Mouse (Mus musculus) spleen, postnatal 36 days (tissue): ENCODE measurements around the gene Fbxl20.
A peak's percentile ranks its signal among the peaks of the same experiment; 100 is the strongest.
"Not testable (repeated sequence)": the region's sequence is repeated elsewhere in the genome, so short reads cannot be mapped to it uniquely, and the experiment has no call there.

Experiments
- DNase-seq, 2 experiments: peaks; one replicate each; pipeline ENCODE4 v3.0.0; 2022; ENCODE audit warnings: low spot score in 2 of 2, mixed read lengths in 1 of 2

Gene Fbxl20

GRCm38 (mm10) chr11:98149786-98150624 lies at the start of gene Fbxl20:
Gene Fbxl20 (minus strand): TSS chr11:98150403.
- DNase-seq: peak; percentile 89 to 91

- DNase-seq: peak; percentile 93 to 95
These were observed 43.0 kb upstream of the Fbxl20 start, which contains the start of gene Med1 for GRCm38 (mm10) chr11:98192901-98193805. Gene Med1 (minus strand): TSS chr11:98193293.

- no peak for DNase-seq
These were observed 40.6 kb upstream of the Fbxl20 start for GRCm38 (mm10) chr11:98190820-98191219.

DNA sequence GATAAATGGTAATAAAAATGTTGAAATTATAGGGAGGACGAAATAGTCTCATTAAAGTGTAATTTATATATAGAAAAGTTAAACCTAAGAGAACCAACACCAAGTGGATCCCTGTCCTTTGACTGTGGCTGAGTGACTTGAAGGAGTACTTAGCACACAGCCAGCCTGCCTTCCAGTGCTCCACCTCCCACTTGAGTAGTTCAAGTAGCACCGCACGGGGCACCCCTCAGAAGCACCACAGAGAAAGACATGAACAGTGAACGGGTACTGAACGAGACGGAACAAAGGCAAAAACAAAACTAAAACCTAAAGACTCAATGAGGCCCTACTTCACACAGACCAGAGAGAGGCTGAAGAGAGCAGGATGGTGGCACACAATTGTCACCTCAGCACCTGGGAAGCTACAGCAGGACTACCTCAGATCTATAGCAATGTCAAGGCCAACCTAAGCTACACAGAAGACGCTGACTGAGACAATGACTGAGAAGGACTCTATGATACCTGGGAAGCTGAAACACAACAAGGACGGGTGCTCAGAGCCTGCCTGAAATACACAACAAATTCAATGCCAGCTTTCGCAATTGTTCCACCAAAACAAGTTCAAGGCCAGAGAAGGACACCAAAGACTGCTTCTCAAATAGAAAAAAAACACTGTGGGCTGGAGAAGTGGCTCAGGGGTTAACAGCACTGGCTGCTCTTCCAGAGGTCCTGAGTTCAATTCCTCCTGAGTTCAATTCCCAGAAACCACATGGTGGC lies 37.6 kb upstream of the Fbxl20 start:
- DNase-seq: no peak

DNA sequence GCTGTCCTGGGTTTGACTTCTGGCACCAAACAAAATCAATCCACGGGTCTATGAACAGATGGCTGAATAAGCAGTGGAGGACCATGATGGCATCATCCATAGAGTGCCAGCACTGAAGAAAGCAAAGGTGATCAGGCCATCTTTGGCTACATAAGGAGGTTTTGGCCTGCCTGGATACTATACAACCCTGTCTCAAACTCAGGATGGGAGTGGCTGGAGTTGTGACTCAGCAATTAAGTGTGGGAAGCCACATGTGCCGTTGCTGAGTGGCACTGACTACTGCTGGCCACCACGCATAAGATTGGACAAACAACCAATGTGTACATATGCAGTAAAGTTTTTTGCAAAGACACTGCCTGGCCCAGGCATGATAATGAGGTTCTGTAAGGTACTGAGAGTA lies 31.9 kb upstream of the Fbxl20 start:
- DNase-seq: not testable (repeated sequence)

GRCm38 (mm10) chr11:98168400-98168799 lies 18.2 kb upstream of the Fbxl20 start:
- DNase-seq: no peak

DNA sequence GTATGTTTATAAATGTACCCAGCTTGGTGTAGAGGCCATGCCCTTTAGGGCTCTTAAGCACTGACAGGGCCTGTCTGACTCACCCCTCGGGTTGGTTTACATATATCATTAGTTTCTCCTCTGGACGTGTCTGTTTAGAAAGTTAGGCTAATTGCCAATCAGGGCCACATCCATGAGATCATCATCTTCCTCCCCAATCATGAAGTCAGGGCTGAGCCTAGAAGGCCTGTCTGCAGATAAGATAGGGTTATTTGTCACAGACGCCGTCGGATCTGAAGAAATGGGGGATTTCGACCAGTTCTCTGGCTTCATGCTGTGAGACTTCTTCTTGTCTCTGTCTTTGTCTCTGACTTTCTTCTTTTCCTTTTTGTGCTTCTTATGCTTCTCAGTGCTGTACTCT lies 4.9 kb upstream of the Fbxl20 start:
- DNase-seq: no peak

- DNase-seq: no peak
These were observed 488 bp upstream of the Fbxl20 start for GRCm38 (mm10) chr11:98150625-98151156.

DNA sequence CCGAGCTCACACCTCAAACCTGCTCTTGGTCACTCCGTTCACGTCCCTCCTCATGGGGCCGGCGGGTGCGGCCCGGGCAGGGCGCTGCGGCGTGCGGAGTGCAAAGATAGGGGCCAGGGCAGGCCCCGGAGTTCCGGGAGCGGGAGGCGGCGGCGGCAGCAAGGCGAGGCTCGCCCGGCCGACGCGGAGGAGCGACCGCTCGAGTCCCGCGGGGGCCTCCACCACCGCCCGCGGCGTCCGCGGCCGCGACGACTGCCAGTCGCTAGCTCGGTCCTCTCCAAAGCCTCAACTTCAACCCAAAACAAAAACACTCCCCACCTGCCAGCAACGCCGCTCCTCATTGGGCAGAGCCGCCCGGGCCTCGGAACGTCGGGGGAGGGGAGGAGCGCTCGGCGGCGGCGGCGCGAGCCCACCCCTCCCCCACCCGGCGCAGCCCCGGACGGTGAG lies 876 bp downstream of the Fbxl20 start:
- DNase-seq: peak; percentile 89 to 91

GRCm38 (mm10) chr11:98148551-98149301 lies 1.5 kb downstream of the Fbxl20 start:
- peak in 1 of 2 experiments; percentile 30 for DNase-seq

GRCm38 (mm10) chr11:98145856-98146255 lies 4.3 kb downstream of the Fbxl20 start:
- DNase-seq: no peak

DNA sequence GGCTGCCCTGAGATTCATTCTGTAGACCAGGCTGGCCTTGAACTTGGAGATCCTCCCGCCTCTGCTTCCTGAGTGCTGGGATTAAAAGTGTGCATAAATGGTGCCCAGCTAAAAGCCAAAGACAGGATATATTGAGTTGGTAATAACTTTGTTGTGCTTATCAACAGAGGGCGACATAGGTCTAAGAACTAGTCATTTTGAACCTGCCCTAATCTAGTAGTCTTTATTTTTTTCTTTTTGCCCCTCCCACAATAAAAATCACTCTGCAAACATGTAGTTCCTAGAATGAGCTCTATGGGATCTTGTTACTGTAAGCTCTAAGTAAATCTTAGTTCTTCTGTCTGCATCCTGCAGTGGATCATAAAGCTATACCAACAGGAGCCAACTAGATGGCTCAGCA lies 7.7 kb downstream of the Fbxl20 start:
- no peak for DNase-seq

GRCm38 (mm10) chr11:98138894-98139293 lies 11.3 kb downstream of the Fbxl20 start:
- no peak for DNase-seq

GRCm38 (mm10) chr11:98137836-98138235 lies 12.4 kb downstream of the Fbxl20 start:
- DNase-seq: no peak

DNA sequence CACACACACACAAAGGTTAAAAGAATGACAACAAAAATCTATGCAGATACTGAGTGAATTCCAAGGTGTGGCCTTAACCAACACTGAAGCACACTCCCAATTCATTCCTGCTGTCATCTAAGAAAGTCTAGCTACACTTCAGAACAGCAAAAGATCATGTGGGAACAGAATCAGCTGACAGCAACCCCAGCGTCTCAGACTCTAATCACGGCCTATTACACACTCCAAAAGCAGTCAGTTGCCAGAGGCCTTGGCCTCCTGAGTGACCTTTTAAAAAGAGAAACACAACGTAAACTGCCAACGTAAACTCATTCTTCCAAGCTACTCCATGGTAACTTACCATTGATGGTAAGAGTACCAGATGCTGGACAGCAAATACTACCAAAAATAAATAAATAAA lies 15.3 kb downstream of the Fbxl20 start:
- DNase-seq: no peak

DNA sequence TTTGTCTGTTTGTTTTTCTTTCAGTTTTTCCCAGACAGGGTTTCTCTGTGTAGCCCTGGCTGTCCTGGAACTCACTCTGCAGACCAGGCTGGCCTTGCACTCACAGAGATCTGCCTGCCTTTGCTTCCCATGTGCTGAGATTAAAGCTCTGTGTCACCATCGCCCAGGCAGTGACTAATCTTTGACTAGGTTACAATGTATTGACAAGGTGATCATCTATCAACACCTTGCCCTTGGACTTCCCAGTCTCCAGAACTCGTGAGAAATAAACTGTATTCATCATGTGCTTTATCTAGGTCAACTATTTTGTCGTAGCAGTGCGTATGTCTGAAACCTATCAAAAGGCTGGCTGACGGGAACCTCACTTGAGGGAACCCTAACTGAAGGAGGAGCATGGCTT lies 26.8 kb downstream of the Fbxl20 start:
- no peak for DNase-seq

GRCm38 (mm10) chr11:98114363-98114762 lies 35.8 kb downstream of the Fbxl20 start:
- DNase-seq: no peak

DNA sequence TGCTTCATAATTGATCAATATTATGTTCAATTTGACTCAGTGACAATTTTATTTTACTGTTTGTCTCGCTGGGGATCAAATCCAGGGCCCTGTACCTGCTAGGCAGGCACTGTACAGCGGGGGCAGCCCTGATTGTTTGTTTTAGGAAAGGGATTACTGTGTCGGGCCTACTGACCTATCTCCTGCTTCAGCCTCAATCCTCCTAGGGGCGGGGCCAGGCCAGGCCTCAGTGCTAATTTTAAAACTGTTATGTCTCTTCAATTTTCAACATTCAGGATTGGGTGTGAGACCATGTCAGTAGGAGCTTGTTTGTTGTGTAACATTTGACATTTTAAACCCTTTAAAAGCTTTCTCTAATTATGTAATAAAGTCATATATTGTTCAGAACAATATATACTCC lies 36.7 kb downstream of the Fbxl20 start:
- no peak for DNase-seq

DNA sequence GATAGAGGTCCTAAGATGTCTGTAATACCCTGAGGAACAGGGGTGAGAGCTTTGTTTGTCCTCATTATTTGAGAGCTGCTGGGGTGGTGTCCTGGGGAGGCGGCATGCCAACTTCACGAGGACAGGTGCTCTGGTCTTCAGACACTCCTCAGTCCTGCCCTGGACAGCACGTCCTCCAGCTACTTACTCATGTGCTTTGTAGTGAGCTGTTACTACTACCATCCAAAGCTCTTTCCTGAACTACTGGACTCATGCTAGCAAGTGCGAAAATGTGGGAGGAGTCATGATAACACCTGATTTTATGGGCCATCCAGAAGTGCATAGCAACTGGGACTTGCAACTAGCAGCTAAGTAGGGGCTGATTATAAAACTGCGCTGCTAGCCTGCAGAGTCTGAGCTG lies 40.5 kb downstream of the Fbxl20 start:
- no peak for DNase-seq

- no peak for DNase-seq
These were observed 48.9 kb downstream of the Fbxl20 start for GRCm38 (mm10) chr11:98101332-98101731.

DNA sequence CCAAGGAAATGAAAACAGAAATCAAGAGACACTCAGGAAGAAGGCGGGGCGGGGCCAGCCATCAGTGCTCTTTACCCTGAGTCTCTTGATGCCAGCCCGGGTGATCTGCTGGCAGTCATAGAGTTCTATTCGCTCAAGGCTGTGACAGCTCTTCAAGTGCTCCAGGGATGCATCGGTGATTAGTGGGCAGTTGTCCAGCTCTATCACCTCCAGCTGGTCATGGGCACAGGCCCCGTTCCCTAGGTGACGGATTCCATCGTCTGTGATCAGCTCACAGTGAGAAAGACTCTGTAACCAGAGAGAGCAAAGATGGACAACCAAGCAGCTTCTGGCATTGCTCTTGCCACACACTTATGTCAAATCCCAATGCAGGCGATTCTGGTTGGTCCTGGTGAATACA lies 59.6 kb downstream of the Fbxl20 start:
- DNase-seq: no peak
